Mouse (Mus musculus): ENCODE data around the gene Dnajc16.

GRCm38 (mm10) chr4:141731766-141732165 is 59.0 kb downstream of the Dnajc16 start:
- TF ChIP-seq CTCF (IDR thresholded peaks at IDR 0.05 in 2 of 3, conservative IDR thresholded peaks at IDR 0.05 in 1 of 3; ENCODE audit: control insufficient read depth in 1 of 3, insufficient read depth in 1 of 3, low read depth in 2 of 3, low read length in 3 of 3, poor library complexity in 1 of 3, severe bottlenecking in 1 of 3) (no peak), GABPA (IDR thresholded peaks at IDR 0.05; ENCODE audit: low read depth, low read length) (no peak), MAX (IDR thresholded peaks at IDR 0.05; ENCODE audit: low read length) (no peak), ZNF384 (IDR thresholded peaks at IDR 0.05; ENCODE audit: low read depth, low read length) (no peak), EP300 (IDR thresholded peaks at IDR 0.05; ENCODE audit: low read depth in 1 of 2, low read length in 2 of 2) (no peak), POLR2A (IDR thresholded peaks at IDR 0.05; ENCODE audit: control insufficient read depth in 1 of 2, insufficient read depth in 1 of 2, low read depth in 1 of 2, low read length in 2 of 2, poor library complexity in 1 of 2) (no peak), MEF2A (IDR thresholded peaks at IDR 0.05; ENCODE audit: extremely low read depth, insufficient replicate concordance, low read depth, low read length, poor library complexity, severe bottlenecking) (no peak), TBP (IDR thresholded peaks at IDR 0.05; ENCODE audit: low read depth, low read length) (no peak), UBTF (IDR thresholded peaks at IDR 0.05; ENCODE audit: borderline replicate concordance, insufficient read depth, low read depth, low read length) (no peak), MXI1 (IDR thresholded peaks at IDR 0.05; ENCODE audit: low read depth, low read length) (no peak), E2F4 (IDR thresholded peaks at IDR 0.05; ENCODE audit: borderline replicate concordance, low read depth, low read length) (no peak)

Data from MEL (cell line).